Mouse (Mus musculus) liver, embryonic 16.5 days (tissue): ENCODE measurements around the gene Btbd9. TPM values are rescaled to one million over a fixed set of nuclear protein-coding genes. Genes with fewer than 3 reads are reported as not detected.

ENCODE experiments used
- ATAC-seq: fragments of 200-750 bp; cut with Nextera tagmentation; 2 replicates; pipeline ENCODE4 v1.8.0; 2017; ENCODE audit warnings: low read depth, mild to moderate bottlenecking, moderate number of reproducible peaks, moderate library complexity
- H3K27ac ChIP-seq: fragments of 300-500 bp; sonication (generic); 2 replicates; pipeline ENCODE4 v1.5.1; 2014; ENCODE audit warnings: mild to moderate bottlenecking, low read length
- H3K27me3 ChIP-seq: fragments of 300-500 bp; sonication (generic); 2 replicates; pipeline ENCODE4 v1.6.1; 2014; ENCODE audit warnings: low read depth, low read length, mixed read lengths; ENCODE audit not compliant: control insufficient read depth, insufficient read depth
- H3K36me3 ChIP-seq: fragments of 300-500 bp; sonication (generic); 2 replicates; pipeline ENCODE4 v1.6.1; 2014; ENCODE audit warnings: mild to moderate bottlenecking; ENCODE audit not compliant: control insufficient read depth, insufficient read depth
- H3K4me1 ChIP-seq: fragments of 300-500 bp; sonication (generic); 2 replicates; pipeline ENCODE4 v1.6.1; 2014; ENCODE audit warnings: low read depth, low read length, mixed read lengths; ENCODE audit not compliant: control insufficient read depth
- H3K4me2 ChIP-seq: fragments of 300-500 bp; sonication (generic); 2 replicates; pipeline ENCODE4 v1.6.1; 2014; ENCODE audit warnings: low read depth, low read length, mixed read lengths
- H3K4me3 ChIP-seq: fragments of 300-500 bp; sonication (generic); 2 replicates; pipeline ENCODE4 v1.5.1; 2014; ENCODE audit warnings: low read depth, mild to moderate bottlenecking, low read length
- H3K9ac ChIP-seq: fragments of 300-500 bp; sonication (generic); 2 replicates; pipeline ENCODE4 v1.6.1; 2014; ENCODE audit warnings: low read depth, low read length
- H3K9me3 ChIP-seq: fragments of 300-500 bp; sonication (generic); replicated peaks from 2 replicates; pipeline ENCODE4 v1.6.1; 2016; ENCODE audit warnings: low read length; ENCODE audit not compliant: control insufficient read depth
- WGBS: fragments of 180-500 bp; shearing (Covaris S2); extraction: QIAGEN DNeasy Blood & Tissue Kit; methylation state at CpG from one replicate; pipeline ENCODE4 v1.1.7; 2014; ENCODE audit not compliant: insufficient replicate concordance; 5-methylcytosine and 5-hydroxymethylcytosine counted together
- polyA plus RNA-seq: library from polyadenylated mRNA; unstranded; fragments of >200 nt; fragmentation: Nextera tagmentation; extraction: Ambion mirVana; gene quantifications from 2 replicates; pipeline ENCODE4 v1.2.1, GENCODE M21; 2015

Btbd9 gene
- polyA plus RNA-seq, 1 experiment from 2014 or later = 13.2 TPM

DNA sequence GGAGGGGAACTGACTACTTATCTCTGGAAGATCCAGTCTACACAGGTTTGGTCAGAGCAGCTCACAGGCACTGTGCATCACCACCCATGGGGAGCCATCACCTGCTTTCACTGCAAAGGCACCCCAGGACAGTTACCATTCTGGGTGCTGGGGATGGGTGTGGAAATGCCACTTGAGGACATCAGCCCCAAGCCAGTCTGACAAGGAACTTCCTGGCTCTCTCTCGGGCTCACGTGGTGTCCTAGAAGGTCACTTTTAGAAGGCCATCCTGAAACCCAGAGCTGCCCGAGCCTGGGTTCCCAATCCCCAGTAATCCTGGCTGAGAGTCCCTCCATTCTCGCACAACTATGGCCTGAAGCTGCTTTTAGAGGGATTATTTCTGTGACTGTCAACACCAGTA is 360.5 kb downstream of the Btbd9 start:
- Histone ChIP-seq H3K4me1 (no peaks in the 10 kb centered on the region), H3K27me3 (no peaks in the 10 kb centered on the region), H3K9me3 (no peaks in the 10 kb centered on the region), H3K36me3 (no peaks in the 10 kb centered on the region), H3K9ac (no peak overlapping the region), H3K4me2 (no peak overlapping the region), H3K27ac (no peak overlapping the region), H3K4me3 (no peak overlapping the region)
- no peak for ATAC-seq
- WGBS = 44% methylated on average over 4 of the region's 4 CpGs

DNA sequence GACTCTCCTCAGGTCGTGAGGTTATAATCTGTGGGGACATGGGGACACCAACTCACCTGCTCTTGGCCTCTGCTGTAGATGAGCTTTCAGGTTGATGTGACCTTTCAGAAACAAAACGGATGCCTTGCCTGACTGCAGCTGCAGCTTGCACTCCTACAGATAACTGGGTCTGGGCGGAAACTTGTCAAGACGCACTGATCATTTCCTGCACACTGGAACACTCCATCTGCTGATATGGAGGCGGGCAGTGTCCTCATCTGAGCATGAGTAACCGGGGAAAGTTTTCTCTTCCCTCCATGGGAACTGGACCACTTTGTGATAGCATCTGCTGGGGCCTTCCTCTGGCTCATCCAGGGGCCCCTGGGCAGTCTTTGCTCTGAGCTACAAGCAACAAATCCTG is 361.9 kb downstream of the Btbd9 start:
- Histone ChIP-seq H3K4me2 (no peak overlapping the region), H3K27me3 (no peaks in the 10 kb centered on the region), H3K9me3 (no peaks in the 10 kb centered on the region), H3K4me3 (no peak overlapping the region), H3K4me1 (no peaks in the 10 kb centered on the region), H3K36me3 (no peaks in the 10 kb centered on the region), H3K27ac (no peak overlapping the region), H3K9ac (no peak overlapping the region)
- 21% methylated on average over 6 of the region's 6 CpGs for WGBS
- no peak for ATAC-seq

DNA sequence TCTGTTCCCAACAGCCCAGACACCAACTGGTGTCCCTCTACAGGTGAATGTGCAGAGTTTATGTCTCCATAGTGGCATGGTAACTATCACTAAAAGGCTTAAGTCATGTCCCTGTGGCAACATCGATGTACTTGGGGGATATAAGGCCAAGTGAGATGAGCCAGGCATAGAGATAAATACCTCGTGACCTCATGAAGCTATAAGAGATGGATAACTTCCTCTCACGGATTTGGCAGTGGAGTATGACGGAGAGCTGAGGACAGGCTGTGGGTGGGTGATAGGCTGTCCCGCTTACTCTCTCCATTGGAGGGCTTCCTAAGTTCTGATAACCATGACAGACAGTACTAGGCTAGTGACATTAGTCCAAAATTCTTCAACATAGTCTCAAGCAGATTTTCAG is 362.9 kb downstream of the Btbd9 start:
- Histone ChIP-seq H3K4me2 (no peak overlapping the region), H3K27me3 (no peaks in the 10 kb centered on the region), H3K4me3 (no peak overlapping the region), H3K9me3 (no peaks in the 10 kb centered on the region), H3K27ac (no peak overlapping the region), H3K4me1 (no peaks in the 10 kb centered on the region), H3K9ac (no peak overlapping the region), H3K36me3 (no peaks in the 10 kb centered on the region)
- no peak for ATAC-seq
- WGBS = 53% methylated on average over 5 of the region's 5 CpGs

DNA sequence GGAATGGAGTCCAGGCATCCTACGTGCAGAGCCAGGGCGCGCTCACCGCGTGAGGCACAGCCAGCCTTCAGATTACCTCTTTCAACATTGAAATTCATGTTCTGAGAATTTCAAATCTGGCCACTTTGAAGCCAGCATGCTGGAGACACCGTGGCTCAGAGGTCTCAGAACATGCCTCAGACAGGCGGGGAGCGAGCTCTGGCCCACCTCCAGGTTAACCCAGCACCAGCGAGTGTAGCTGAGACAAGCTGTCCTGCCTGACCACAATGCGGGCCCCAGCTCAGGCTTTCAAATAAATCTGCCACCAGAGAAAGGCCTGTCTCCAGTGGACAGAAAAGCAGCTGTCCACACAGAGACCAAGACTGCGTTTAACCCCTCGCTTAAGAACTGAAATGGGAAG is 363.6 kb downstream of the Btbd9 start:
- Histone ChIP-seq H3K4me3 (no peak overlapping the region), H3K4me1 (no peaks in the 10 kb centered on the region), H3K9me3 (no peaks in the 10 kb centered on the region), H3K27ac (no peak overlapping the region), H3K27me3 (no peaks in the 10 kb centered on the region), H3K4me2 (no peak overlapping the region), H3K36me3 (no peaks in the 10 kb centered on the region), H3K9ac (no peak overlapping the region)
- no peak for ATAC-seq
- 82% methylated on average over 12 of the region's 12 CpGs for WGBS

DNA sequence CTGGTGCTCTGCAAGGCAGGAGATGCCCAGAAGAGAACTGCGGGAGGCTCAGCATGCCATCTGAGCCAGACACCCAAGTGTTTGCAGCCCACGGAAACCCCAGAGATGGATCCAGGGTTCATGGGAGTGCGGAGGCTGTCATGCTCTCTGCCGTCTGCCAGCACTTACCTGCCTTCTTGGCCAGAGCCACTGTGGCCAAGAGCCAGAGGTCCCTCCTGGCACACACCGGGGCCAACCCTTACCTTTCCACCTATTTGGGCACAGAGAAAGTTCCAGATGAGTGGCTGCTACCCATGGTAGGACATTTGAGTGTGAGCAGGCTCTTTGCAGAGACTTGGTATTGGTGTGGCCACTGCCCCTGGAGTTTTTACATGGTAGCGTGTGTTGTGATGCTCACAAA is 365.4 kb downstream of the Btbd9 start:
- H3K9ac ChIP-seq = no peak overlapping the region
- WGBS = 83% methylated on average over 6 of the region's 6 CpGs
- H3K4me3 ChIP-seq = no peak overlapping the region
- no peaks in the 10 kb centered on the region for H3K9me3 ChIP-seq
- H3K27ac ChIP-seq = no peak overlapping the region
- H3K4me2 ChIP-seq = no peak overlapping the region
- H3K36me3 ChIP-seq = no peaks in the 10 kb centered on the region
- H3K4me1 ChIP-seq = no peaks in the 10 kb centered on the region
- no peaks in the 10 kb centered on the region for H3K27me3 ChIP-seq
- ATAC-seq = no peak

DNA sequence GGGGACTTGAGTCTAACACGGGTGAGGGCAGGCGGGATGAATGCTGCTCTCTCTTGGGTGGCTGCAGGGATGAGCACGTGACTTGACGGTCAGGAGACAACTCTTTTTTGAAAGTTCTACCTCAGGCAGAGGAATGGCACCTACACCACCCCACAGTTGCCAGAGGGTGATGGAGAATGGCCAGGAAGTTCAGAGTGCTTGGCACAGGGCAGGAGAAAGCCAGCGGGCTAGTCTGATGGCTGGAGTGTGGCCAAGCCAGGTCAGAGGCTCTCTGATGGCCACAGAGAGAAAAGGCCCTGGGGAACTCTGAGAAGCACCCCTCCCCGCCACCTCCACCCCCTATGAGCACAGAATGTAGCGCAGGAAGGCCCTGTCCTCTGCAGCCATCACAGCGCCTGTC is 366.0 kb downstream of the Btbd9 start:
- H3K36me3 ChIP-seq = no peaks in the 10 kb centered on the region
- H3K9ac ChIP-seq = no peak overlapping the region
- no peaks in the 10 kb centered on the region for H3K4me1 ChIP-seq
- no peak overlapping the region for H3K4me3 ChIP-seq
- no peaks in the 10 kb centered on the region for H3K27me3 ChIP-seq
- no peak for ATAC-seq
- H3K27ac ChIP-seq = no peak overlapping the region
- no peak overlapping the region for H3K4me2 ChIP-seq
- 80% methylated on average over 8 of the region's 8 CpGs for WGBS
- no peaks in the 10 kb centered on the region for H3K9me3 ChIP-seq

DNA sequence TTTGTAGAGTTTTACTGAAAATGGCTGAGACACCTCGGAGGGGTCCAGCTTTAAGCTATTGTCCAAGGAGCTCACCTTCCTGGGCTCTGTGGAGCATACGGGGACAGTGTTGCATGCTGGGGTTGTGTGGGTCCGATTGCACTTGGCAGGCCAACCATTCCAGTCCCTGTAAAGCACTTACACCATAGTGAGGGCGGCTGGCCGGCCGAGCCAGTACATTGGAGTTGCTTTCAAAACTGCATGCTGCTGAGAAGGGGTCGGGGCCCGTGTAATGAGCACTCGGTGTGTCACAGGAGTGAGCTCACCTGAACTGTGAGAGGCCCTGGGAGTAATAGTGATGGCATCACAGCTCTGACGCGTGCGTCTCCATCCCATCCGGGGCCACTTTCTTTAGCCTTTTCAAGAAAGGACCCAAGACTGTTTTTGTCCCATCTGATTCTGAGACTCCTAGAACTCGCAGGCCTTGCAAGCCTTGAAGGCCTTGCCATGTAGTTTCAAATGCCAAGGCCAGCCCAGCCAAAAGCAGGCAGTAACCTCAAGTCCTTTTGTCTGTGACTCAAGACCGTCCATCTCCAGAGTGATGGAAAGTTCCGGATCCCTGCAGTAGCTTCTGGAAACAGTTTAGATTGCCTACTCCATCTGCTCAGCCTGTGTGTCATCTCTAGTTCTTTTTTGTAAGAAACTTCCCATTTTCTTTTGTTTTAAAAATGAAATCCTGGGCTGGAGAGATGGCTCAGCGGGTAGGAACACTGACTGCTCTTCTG is 371.0 kb downstream of the Btbd9 start:
- Histone ChIP-seq H3K4me3 (no peak overlapping the region), H3K27me3 (no peaks in the 10 kb centered on the region), H3K9me3 (no peaks in the 10 kb centered on the region), H3K36me3 (no peaks in the 10 kb centered on the region), H3K4me1 (no peaks in the 10 kb centered on the region), H3K27ac (no peak overlapping the region), H3K4me2 (no peak overlapping the region), H3K9ac (no peak overlapping the region)
- 81% methylated on average over 17 of the region's 17 CpGs for WGBS
- ATAC-seq = no peak

DNA sequence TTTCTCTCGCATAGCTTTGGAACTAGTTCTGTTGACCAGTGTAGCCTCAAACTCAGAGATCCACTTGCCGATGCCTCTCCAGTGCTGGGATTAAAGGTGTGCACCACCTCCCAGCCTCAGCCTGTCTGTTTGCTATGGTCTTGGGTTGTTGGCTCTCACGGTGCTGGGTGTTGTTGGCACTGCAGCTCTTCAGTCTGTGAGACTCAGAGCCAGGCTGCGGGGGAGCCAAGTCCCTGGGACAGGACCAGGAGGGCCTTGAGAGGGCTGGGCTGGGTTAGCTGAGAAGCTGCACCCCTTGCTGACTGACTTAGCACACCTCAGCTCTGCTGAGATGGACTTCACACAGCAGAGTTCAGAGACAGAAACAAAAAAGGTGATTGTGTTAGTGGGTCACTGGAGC is 376.0 kb downstream of the Btbd9 start:
- ATAC-seq = no peak
- H3K4me1 ChIP-seq = no peaks in the 10 kb centered on the region
- no peak overlapping the region for H3K9ac ChIP-seq
- no peaks in the 10 kb centered on the region for H3K9me3 ChIP-seq
- no peaks in the 10 kb centered on the region for H3K36me3 ChIP-seq
- no peak overlapping the region for H3K27ac ChIP-seq
- WGBS = 77% methylated on average over 4 of the region's 4 CpGs
- H3K4me3 ChIP-seq = no peak overlapping the region
- no peaks in the 10 kb centered on the region for H3K27me3 ChIP-seq
- no peak overlapping the region for H3K4me2 ChIP-seq

DNA sequence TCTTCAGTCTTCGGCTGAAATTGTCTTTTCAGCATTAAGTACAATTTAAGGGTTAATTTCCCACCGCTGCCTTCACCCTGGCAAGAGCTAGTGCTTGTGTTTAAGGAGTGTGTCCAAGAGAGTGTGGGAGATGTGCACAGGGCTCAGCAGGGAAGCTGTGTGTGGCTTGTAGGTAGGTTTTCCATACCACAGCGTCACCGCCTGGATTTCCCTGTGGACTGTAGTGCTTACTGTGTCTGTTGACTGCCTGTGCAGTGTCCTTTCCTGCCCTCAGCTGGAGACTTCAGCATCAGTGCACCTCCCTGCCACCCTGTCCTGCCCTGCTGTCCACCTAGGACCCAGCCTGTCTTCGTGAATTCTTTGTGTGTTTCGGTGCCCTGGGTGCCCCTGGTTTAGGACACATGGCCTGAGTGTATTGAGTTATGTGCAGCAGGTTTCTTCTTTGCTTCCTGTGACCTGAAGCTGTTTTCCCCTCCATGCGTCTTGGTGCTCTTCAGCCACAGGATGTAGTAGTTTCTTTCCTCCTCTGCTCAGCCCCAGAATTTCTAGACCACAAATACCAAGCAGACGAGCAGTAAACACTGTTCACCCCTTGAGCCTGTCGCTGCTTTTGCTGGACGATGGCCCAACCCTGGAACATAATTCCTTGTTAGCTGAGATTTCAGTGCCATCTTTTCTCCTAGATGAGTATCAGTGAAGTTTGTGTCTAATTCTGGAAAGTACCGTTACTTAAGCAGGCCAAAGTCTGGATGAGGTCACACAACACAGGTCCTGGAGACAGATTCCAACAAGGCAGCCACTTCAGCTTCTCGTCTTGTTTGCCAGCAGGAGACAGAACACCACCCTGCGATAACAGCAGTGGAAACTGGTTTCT is 376.7 kb downstream of the Btbd9 start:
- no peak overlapping the region for H3K27ac ChIP-seq
- no peaks in the 10 kb centered on the region; the same call in 1 of the 2 replicates for H3K4me1 ChIP-seq
- H3K4me2 ChIP-seq = no peak overlapping the region
- H3K9ac ChIP-seq = no peak overlapping the region
- WGBS = 65% methylated on average over 13 of the region's 13 CpGs
- no peak for ATAC-seq
- H3K9me3 ChIP-seq = no peaks in the 10 kb centered on the region
- no peaks in the 10 kb centered on the region for H3K36me3 ChIP-seq
- H3K27me3 ChIP-seq = no peaks in the 10 kb centered on the region
- H3K4me3 ChIP-seq = no peak overlapping the region
